Mouse (Mus musculus) spleen, adult 2 months (tissue): ENCODE data around the gene Lsg1. TPM values are rescaled to one million over a fixed set of nuclear protein-coding genes. Genes with fewer than 3 reads are reported as not detected.

ENCODE experiments used
- DNase-seq, 2 experiments: peaks; one replicate each; pipeline versions ENCODE4 v3.0.0 to v3.0.0-alpha.2; 2012 to 2021; ENCODE audit warnings: low spot score in 2 of 2, low read depth in 1 of 2
- H3K27ac ChIP-seq: fragments of 200-500 bp; 2 replicates; pipeline ENCODE4 v1.5.1; 2012; ENCODE audit warnings: low read length, inconsistent platforms; ENCODE audit not compliant: insufficient read depth
- H3K27me3 ChIP-seq: fragments of 200-500 bp; 2 replicates; pipeline ENCODE4 v1.6.1; 2012; ENCODE audit warnings: mild to moderate bottlenecking, moderate library complexity, low read length, inconsistent platforms; ENCODE audit not compliant: control insufficient read depth, insufficient read depth
- H3K36me3 ChIP-seq: fragments of 200-500 bp; 2 replicates; pipeline ENCODE4 v1.6.1; 2012; ENCODE audit warnings: mild to moderate bottlenecking, low read length, inconsistent platforms; ENCODE audit not compliant: control insufficient read depth, insufficient read depth
- H3K4me1 ChIP-seq: fragments of 200-500 bp; 2 replicates; pipeline ENCODE4 v1.6.1; 2011; ENCODE audit warnings: inconsistent platforms; ENCODE audit not compliant: control insufficient read depth, insufficient read depth, insufficient read length
- H3K4me3 ChIP-seq: fragments of 200-500 bp; 2 replicates; pipeline ENCODE4 v1.5.1; 2011; ENCODE audit warnings: mild to moderate bottlenecking, inconsistent platforms; ENCODE audit not compliant: insufficient read depth, insufficient read length; ENCODE audit errors: extremely low read depth
- CTCF ChIP-seq: fragments of 200-500 bp; IDR thresholded peaks from 2 replicates; pipeline ENCODE4 v1.5.1; 2011; ENCODE audit warnings: mild to moderate bottlenecking, inconsistent platforms; ENCODE audit not compliant: insufficient read depth, insufficient read length, insufficient replicate concordance; ENCODE audit errors: extremely low read depth
- POLR2A ChIP-seq: fragments of 200-500 bp; IDR thresholded peaks from 2 replicates; pipeline ENCODE4 v1.6.1; 2011; ENCODE audit warnings: low read depth, low read length, inconsistent platforms
- WGBS: fragments of 180-500 bp; shearing (Covaris S2); methylation state at CpG from one replicate; pipeline ENCODE4 v1.1.7; 2018; 5-methylcytosine and 5-hydroxymethylcytosine counted together
- polyA plus RNA-seq: library from polyadenylated mRNA; depleted of rRNA; stranded (reverse); fragments of >200 nt; gene quantifications from 2 replicates; pipeline ENCODE4 v1.2.3, GENCODE M21; 2012

The Lsg1 gene
- polyA plus RNA-seq, 1 experiment = 9.6 TPM

DNA sequence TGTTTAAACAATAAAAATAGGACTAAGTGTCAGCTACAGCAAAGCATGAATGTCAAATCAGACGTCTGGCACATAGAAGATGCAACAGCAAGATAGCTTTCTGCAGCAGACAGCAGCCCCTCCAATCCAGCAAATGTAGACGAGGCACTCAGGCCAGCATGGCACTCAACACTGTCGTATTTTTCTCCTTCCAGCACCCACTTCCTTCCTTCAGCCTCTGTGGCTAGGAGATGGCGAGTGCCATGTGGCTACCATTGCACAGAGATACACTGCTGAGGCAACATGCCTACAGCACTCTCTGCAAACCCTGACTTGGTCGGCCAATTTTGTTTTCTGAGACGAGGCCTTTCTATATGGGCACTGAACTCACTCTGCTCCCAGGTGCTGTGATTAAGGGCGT is 11.6 kb downstream of the Lsg1 start:
- no peak for DNase-seq
- no peak for TF ChIP-seq CTCF
- TF ChIP-seq POLR2A = no peak
- Histone ChIP-seq H3K27me3 (no peaks in the 10 kb centered on the region), H3K4me3 (no peak overlapping the region), H3K27ac (no peak overlapping the region), H3K36me3 (peaks cover 51% of the 10 kb centered on the region), H3K4me1 (no peaks in the 10 kb centered on the region)
- WGBS = 54% methylated on average over 7 of the region's 7 CpGs

DNA sequence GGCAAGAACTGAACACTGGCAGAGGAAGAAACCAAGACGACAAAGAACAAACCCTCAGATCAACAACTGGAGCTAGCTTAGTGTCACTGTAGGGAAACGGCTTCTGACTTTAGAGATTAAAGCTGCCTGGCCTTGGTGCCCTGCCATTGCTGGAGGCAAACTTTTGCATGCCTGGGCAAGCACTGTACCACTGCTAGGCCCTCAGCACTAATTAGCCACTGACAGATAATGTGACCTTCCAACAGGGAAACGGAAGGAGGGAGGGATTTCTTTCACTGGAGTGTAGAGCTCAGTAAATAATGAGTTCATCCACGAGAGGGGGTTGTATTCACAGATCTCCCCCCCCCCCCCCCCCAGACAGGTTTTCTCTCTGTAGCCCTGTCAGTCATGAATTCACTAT is 15.2 kb downstream of the Lsg1 start:
- 85% methylated on average over 4 of the region's 4 CpGs for WGBS
- no peaks in the 10 kb centered on the region for H3K27me3 ChIP-seq
- H3K27ac ChIP-seq = no peak overlapping the region
- no peak for TF ChIP-seq POLR2A
- no peak for TF ChIP-seq CTCF
- H3K36me3 ChIP-seq = peaks cover 50% of the 10 kb centered on the region
- no peak overlapping the region for H3K4me3 ChIP-seq
- H3K4me1 ChIP-seq = no peaks in the 10 kb centered on the region
- DNase-seq = no peak

DNA sequence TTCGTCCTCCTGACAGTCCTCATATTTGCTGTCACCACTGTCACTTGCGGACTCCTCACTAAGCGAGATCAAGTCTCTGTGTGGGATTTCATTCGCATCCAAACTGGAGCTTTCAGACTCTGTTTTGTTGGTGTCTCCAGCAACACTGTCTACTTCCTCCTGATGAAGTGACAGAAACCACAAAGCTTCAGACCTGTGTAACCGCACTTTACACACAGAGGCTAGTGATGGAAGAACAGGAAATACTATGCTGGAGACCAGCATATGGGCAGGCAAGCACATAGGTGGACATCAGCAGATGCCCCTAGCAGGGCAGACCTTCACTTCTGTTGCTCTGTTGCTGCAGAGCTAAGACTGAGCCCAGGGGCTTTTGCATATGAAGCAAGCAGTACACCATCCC is 16.0 kb downstream of the Lsg1 start:
- Histone ChIP-seq H3K4me1 (no peaks in the 10 kb centered on the region), H3K27ac (no peak overlapping the region), H3K36me3 (peaks cover 52% of the 10 kb centered on the region), H3K4me3 (no peak overlapping the region), H3K27me3 (no peaks in the 10 kb centered on the region)
- 64% methylated on average over 5 of the region's 5 CpGs for WGBS
- no peak for TF ChIP-seq POLR2A
- TF ChIP-seq CTCF = no peak
- no peak for DNase-seq

DNA sequence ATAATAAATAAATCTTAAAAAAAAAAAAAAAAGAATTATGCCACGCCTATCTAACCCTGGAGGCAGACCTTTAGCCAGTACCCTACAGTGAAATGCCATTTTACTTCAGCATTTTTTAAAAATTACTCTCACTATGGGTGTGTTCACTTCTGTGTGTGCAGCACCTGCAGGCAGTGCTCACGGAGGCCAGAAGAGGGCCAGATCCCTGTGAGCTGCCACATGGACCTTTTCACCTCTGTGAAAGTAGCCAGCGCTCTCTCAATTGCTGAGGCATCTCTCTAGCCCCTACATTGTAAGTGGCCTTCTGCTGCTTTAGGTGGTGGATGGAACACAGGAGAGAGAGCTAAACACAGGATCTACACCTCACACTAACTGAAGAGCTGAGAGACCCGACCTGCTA is 17.2 kb downstream of the Lsg1 start:
- no peak for DNase-seq
- peaks cover 48% of the 10 kb centered on the region for H3K36me3 ChIP-seq
- no peaks in the 10 kb centered on the region for H3K27me3 ChIP-seq
- no peak for TF ChIP-seq CTCF
- no peak for TF ChIP-seq POLR2A
- WGBS = 95% methylated on average over 4 of the region's 4 CpGs
- H3K4me1 ChIP-seq = no peaks in the 10 kb centered on the region
- H3K4me3 ChIP-seq = no peak overlapping the region
- H3K27ac ChIP-seq = no peak overlapping the region

DNA sequence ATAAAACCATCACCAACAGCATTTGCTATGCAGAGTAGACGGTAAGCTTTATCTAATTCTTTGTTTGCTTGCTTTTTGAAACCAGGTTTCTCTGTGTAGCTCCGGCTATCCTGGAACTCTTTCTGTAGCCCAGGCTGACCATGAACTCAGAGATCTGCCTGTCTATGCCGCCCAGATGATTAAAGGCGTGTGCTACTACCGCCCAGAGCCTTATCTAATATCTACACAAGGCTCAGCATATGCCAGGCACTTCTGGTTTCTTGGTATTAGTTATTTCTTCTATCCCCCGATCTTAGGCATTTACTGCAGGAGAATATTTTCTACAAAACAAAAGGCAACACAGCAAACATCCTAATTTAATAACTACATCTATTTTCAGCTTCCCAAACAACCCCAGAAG is 21.8 kb downstream of the Lsg1 start:
- H3K4me3 ChIP-seq = no peak overlapping the region
- H3K4me1 ChIP-seq = no peaks in the 10 kb centered on the region
- H3K27me3 ChIP-seq = no peaks in the 10 kb centered on the region
- 79% methylated on average over 6 of the region's 6 CpGs for WGBS
- H3K27ac ChIP-seq = no peak overlapping the region
- TF ChIP-seq CTCF = no peak
- no peak for TF ChIP-seq POLR2A
- peaks cover 54% of the 10 kb centered on the region for H3K36me3 ChIP-seq
- no peak for DNase-seq

DNA sequence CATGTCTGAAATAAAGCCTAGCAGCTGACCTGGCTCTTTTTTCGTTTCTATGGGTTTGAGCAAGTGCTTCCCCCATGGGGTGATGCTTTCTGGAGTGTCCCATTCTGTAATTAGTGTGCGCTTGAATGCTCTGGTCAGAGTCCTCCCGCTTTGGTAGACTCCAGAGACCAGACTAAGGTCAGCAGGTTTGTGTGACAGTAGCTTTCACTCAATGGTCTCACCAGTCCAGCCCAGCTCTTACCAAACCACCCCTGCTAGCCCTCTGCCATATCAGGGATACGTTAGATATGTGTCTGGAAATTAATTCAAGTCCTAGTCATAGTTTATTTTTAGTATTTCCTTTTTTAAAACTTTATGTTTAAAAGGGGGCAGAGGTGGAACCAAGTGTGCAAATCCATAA is 26.8 kb downstream of the Lsg1 start:
- no peak overlapping the region for H3K27ac ChIP-seq
- DNase-seq = no peak
- H3K4me1 ChIP-seq = no peaks in the 10 kb centered on the region
- H3K4me3 ChIP-seq = no peak overlapping the region
- 95% methylated on average over 4 of the region's 4 CpGs for WGBS
- H3K27me3 ChIP-seq = no peaks in the 10 kb centered on the region
- H3K36me3 ChIP-seq = peaks cover 38% of the 10 kb centered on the region
- TF ChIP-seq CTCF = no peak
- no peak for TF ChIP-seq POLR2A

DNA sequence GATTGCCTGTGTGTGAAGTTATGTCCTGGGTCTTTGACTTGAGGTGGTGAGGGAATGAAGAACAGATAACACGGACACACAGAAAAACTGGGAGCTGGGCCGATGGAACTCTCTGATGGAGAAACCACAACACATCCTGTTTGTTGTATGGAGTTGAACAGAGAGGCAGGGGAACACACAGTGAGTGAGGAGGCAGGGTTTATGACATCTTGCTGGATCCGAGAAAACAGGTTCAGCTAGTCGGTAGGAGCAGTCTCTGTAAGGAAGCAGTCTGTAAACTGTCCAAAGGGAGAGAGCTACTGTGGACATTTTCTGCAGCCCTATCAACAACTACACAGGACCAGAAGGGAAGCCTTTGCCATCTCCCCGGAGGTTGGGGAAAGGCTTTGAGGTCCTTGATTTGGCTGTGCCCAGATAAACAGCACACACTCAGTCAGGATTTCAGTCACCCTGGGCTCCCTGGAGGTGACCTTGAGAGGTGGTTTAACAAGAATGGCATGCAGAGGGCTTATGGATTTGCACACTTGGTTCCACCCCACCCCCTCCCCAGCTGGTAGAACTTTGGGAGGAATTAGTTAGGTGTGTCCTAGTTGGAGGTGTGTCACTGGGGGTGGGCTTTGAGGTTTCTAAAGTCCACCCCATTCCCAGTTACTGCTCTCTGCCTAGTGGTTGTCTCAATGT is 27.9 kb downstream of the Lsg1 start:
- Histone ChIP-seq H3K4me3 (no peak overlapping the region), H3K4me1 (no peaks in the 10 kb centered on the region), H3K27me3 (no peaks in the 10 kb centered on the region), H3K36me3 (peaks cover 32% of the 10 kb centered on the region), H3K27ac (no peak overlapping the region)
- 91% methylated on average over 5 of the region's 5 CpGs for WGBS
- TF ChIP-seq POLR2A (no peak), CTCF (no peak)
- no peak for DNase-seq

DNA sequence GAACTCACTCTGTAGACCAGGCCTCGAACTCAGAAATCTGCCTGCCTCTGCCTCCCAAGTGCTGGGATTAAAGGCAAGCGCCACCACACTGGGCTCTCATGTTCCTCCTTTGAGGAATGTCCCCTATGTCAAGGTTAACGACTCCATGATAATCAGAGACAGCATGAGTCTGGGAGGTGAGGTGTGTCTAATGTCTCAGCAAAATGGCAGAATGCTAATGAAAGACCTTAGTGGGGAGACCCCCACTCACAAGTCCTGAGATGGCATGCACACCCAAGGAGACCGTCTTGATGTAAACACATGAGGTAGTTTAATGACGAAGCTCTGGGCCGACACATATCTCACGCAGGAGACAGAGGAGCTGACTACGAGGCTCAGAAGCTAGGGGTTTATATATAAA is 33.3 kb downstream of the Lsg1 start:
- Histone ChIP-seq H3K27ac (no peak overlapping the region), H3K36me3 (peaks cover 2% of the 10 kb centered on the region; the same call in 1 of the 2 replicates), H3K27me3 (peaks cover 6% of the 10 kb centered on the region), H3K4me1 (peaks cover 4% of the 10 kb centered on the region), H3K4me3 (no peak overlapping the region)
- 93% methylated on average over 8 of the region's 8 CpGs for WGBS
- TF ChIP-seq CTCF (no peak), POLR2A (no peak)
- no peak for DNase-seq
